Mouse (Mus musculus) neural tube, embryonic 11.5 days (tissue): ENCODE data around the gene Phf10. TPM values are rescaled to one million over a fixed set of nuclear protein-coding genes. Genes with fewer than 3 reads are reported as not detected.

Source experiments
- ATAC-seq: fragments of 200-750 bp; cut with Nextera tagmentation; 2 replicates; pipeline ENCODE4 v1.8.0; 2017; ENCODE audit warnings: moderate number of reproducible peaks, mild to moderate bottlenecking, moderate TSS enrichment, moderate library complexity; ENCODE audit not compliant: insufficient read depth, low FRiP score, low TSS enrichment
- DNase-seq: peaks from one replicate; pipeline ENCODE4 v3.0.0-alpha.2; 2015; ENCODE audit warnings: low spot score
- H3K27ac ChIP-seq: fragments of 300-500 bp; sonication (generic); 2 replicates; pipeline ENCODE4 v1.5.1; 2014; ENCODE audit warnings: low read depth, mild to moderate bottlenecking, low read length
- H3K27me3 ChIP-seq: fragments of 300-500 bp; sonication (generic); 2 replicates; pipeline ENCODE4 v1.6.1; 2014; ENCODE audit warnings: mild to moderate bottlenecking, low read length, mixed read lengths; ENCODE audit not compliant: control insufficient read depth, insufficient read depth
- H3K36me3 ChIP-seq: fragments of 300-500 bp; sonication (generic); 2 replicates; pipeline ENCODE4 v1.6.1; 2014; ENCODE audit warnings: mild to moderate bottlenecking, low read length, moderate library complexity, mixed read lengths; ENCODE audit not compliant: control insufficient read depth, insufficient read depth
- H3K4me1 ChIP-seq: fragments of 300-500 bp; sonication (generic); 2 replicates; pipeline ENCODE4 v1.6.1; 2014; ENCODE audit warnings: low read length, mixed read lengths; ENCODE audit not compliant: control insufficient read depth, insufficient read depth
- H3K4me2 ChIP-seq: fragments of 300-500 bp; sonication (generic); 2 replicates; pipeline ENCODE4 v1.6.1; 2014; ENCODE audit warnings: low read depth, mild to moderate bottlenecking, moderate library complexity
- H3K4me3 ChIP-seq: fragments of 300-500 bp; sonication (generic); 2 replicates; pipeline ENCODE4 v1.5.1; 2014; ENCODE audit warnings: low read depth, low read length
- H3K9ac ChIP-seq: fragments of 300-500 bp; sonication (generic); 2 replicates; pipeline ENCODE4 v1.6.1; 2014; ENCODE audit warnings: mild to moderate bottlenecking, low read length
- H3K9me3 ChIP-seq: fragments of 300-500 bp; sonication (generic); 2 replicates; pipeline ENCODE4 v1.6.1; 2016; ENCODE audit warnings: low read length; ENCODE audit not compliant: control insufficient read depth
- WGBS: fragments of 180-500 bp; shearing (Covaris S2); extraction: QIAGEN DNeasy Blood & Tissue Kit; methylation state at CpG from one replicate; pipeline ENCODE4 v1.1.7; 2014; 5-methylcytosine and 5-hydroxymethylcytosine counted together
- polyA plus RNA-seq: library from polyadenylated mRNA; unstranded; fragments of >200 nt; fragmentation: Nextera tagmentation; extraction: Ambion mirVana; gene quantifications from 2 replicates; pipeline ENCODE4 v1.2.1, GENCODE M21; 2014

Gene Phf10
- polyA plus RNA-seq, 1 experiment from 2014 or later: 37.0 TPM

DNA sequence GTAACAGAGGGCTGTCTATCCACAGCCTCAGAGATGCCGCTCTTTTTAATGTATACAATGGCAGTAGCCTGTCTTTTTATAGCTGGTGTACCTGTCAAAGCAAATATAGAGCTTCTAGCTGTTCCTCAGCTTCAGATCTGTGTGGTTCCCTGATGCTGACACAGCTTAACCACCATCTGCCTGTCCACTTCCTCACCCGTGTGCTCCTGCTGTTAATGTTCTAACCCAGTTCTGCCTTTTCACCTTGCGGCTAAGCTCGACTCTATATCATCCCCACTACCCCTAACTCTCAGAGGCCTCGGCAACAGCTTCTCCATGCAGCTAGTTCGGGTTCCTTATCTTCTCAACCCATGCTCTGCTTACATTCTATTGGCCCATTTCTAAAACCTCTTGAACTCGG, 30.4 kb downstream of the Phf10 start:
- DNase-seq (no peak), ATAC-seq (no peak)
- Histone ChIP-seq H3K36me3 (no peaks in the 10 kb centered on the region), H3K27ac (no peak overlapping the region), H3K4me2 (no peak overlapping the region), H3K9me3 (no peaks in the 10 kb centered on the region), H3K27me3 (no peaks in the 10 kb centered on the region), H3K4me3 (no peak overlapping the region), H3K9ac (no peak overlapping the region), H3K4me1 (no peaks in the 10 kb centered on the region)
- 86% methylated on average over 7 of the region's 7 CpGs for WGBS

DNA sequence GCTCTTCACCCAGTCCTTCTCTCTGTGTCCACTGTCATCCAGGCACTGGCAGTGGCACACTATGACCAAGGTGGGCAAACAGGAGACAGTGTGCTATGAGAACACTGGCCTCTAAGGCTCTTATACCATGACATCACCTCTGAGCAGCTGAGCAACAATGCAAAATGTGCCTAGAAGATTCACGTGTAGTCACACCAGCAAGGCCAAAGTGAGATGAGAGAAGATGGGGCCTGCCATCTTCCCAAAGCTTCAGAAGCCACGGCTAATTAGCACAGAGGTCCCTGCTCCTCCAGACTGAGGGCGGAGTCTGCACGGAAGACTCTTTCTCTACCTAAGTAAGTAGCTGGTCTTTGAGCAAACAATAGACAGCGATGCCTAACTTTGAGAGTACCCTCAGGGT, 32.4 kb downstream of the Phf10 start:
- WGBS: 72% methylated on average over 5 of the region's 5 CpGs
- Histone ChIP-seq H3K27me3 (no peaks in the 10 kb centered on the region), H3K36me3 (no peaks in the 10 kb centered on the region), H3K27ac (no peak overlapping the region), H3K4me1 (no peaks in the 10 kb centered on the region), H3K4me3 (no peak overlapping the region), H3K9ac (no peak overlapping the region), H3K9me3 (no peaks in the 10 kb centered on the region), H3K4me2 (no peak overlapping the region)
- no peak for DNase-seq
- ATAC-seq: no peak

DNA sequence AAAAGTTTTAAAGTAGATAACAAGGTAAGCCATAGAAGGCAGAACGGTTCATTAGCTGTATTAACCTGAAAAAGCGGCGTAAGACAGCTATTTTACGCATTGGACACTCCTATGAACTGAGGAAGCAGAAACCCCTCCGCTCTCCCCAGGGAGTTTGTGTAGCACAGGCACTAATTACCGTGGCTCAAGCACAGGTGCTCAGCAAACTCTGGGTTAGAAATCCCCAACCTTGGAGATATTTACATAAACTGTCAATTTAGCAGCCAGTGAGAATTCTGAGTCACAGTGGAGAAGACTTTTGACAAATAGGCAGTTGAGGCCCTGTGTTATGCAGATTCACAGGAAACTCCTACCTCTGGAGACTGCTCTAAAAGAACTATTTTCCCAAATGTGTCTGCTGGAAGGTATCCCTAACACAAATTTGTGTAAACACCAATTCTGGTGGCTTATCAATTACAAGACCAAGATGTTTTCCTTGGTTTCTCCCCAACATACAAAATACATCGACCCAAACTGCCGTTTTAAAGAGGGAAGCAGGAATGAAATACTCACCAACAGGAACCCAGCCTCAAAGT, 33.3 kb downstream of the Phf10 start:
- H3K9ac ChIP-seq: no peak overlapping the region
- H3K36me3 ChIP-seq: no peaks in the 10 kb centered on the region
- H3K4me2 ChIP-seq: no peak overlapping the region
- no peaks in the 10 kb centered on the region for H3K27me3 ChIP-seq
- no peak overlapping the region for H3K4me3 ChIP-seq
- H3K4me1 ChIP-seq: no peaks in the 10 kb centered on the region
- H3K27ac ChIP-seq: no peak overlapping the region
- WGBS: 85% methylated on average over 8 of the region's 8 CpGs
- DNase-seq (no peak), ATAC-seq (no peak)
- no peaks in the 10 kb centered on the region for H3K9me3 ChIP-seq

DNA sequence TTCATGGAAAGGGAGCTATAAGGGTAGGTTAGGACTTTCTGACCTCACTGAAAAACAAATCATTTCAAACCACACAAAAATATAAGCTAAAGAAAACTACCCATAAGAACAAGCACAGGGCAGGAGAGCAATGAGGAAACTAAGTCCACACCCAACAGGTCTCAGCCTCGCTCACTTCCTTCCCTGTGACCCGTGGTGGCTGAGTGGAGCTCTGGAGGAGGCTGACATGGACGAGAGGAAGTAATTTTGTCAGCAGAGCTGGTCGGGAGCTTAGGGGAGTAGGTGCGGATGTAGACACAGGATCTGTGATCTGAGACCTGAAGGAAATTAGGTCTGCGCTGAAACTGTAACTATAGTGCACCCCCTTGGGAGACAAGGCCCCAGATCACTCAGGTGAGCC, 39.5 kb downstream of the Phf10 start:
- Histone ChIP-seq H3K9me3 (no peaks in the 10 kb centered on the region), H3K9ac (no peak overlapping the region), H3K27ac (no peak overlapping the region), H3K27me3 (no peaks in the 10 kb centered on the region), H3K4me2 (no peak overlapping the region), H3K4me1 (no peaks in the 10 kb centered on the region), H3K4me3 (no peak overlapping the region), H3K36me3 (no peaks in the 10 kb centered on the region)
- DNase-seq: no peak
- WGBS: 74% methylated on average over 6 of the region's 6 CpGs
- no peak for ATAC-seq

DNA sequence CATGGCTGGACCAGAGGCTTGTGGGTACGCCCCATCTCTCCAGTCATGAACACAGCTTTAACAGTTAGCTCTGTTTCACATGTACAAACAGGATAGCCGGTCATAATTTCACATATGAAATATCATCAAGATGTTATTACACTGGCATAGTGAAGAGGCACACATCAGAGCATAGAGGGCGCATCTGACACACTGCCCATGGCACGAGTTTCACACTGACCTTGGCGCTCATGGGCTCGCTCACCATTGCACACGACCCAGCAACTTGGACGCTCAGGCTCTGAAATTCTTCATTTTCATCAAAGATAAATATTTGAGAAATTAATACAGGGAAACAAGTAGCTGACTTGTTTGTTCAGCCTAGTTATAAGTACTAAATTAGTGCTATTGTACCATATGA, 43.2 kb downstream of the Phf10 start:
- H3K36me3 ChIP-seq: no peaks in the 10 kb centered on the region
- DNase-seq: no peak
- H3K4me1 ChIP-seq: no peaks in the 10 kb centered on the region
- H3K4me2 ChIP-seq: no peak overlapping the region
- H3K9me3 ChIP-seq: no peaks in the 10 kb centered on the region
- ATAC-seq: no peak
- no peak overlapping the region for H3K9ac ChIP-seq
- H3K27ac ChIP-seq: no peak overlapping the region
- H3K27me3 ChIP-seq: no peaks in the 10 kb centered on the region
- 88% methylated on average over 8 of the region's 8 CpGs for WGBS
- no peak overlapping the region for H3K4me3 ChIP-seq

DNA sequence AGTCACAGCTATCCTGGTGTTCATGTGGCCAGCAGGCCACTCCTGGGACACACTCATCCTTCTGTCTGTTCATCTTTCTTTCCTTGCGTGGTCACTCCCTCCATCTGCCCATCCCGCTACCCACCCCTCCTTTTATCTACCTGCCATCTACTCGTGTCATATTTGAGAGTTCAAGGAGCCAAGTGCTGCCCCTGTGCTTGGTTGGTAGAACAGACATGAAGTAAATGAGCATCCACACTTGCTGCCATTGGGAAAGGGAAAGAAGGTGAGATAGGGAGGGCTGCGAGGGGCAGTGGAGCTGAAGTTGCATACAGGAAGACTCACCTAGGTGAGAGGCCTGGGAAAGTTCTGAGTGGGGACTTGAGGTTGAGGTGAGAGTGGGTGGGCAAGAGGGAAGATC, 46.7 kb downstream of the Phf10 start:
- Histone ChIP-seq H3K27ac (no peak overlapping the region), H3K27me3 (no peaks in the 10 kb centered on the region), H3K36me3 (no peaks in the 10 kb centered on the region), H3K9me3 (no peaks in the 10 kb centered on the region), H3K4me3 (no peak overlapping the region), H3K4me2 (no peak overlapping the region), H3K9ac (no peak overlapping the region), H3K4me1 (no peaks in the 10 kb centered on the region)
- DNase-seq (no peak), ATAC-seq (no peak)
- 88% methylated on average over 4 of the region's 4 CpGs for WGBS

DNA sequence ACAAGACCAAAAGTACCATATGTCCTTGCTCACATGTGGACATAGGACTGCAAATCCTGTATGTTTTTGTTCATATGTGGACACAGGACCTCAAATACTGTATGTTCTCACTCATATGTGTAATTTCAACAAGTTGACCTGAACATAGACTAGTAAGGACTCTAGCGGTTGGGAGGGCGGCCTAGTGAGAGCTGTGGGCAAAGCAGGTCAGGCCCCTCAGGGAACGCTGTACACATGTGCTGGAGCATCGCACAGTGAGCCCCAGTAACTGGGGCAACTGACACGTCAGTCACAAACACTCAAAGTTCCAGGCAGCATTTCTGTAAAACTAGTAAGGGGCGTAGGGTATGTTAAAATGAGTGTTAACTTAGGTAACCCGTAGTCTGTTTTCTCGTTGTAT, 48.1 kb downstream of the Phf10 start:
- 89% methylated on average over 8 of the region's 8 CpGs for WGBS
- no peak overlapping the region for H3K4me3 ChIP-seq
- H3K27me3 ChIP-seq: no peaks in the 10 kb centered on the region
- ATAC-seq: no peak
- H3K9me3 ChIP-seq: no peaks in the 10 kb centered on the region
- no peak overlapping the region for H3K4me2 ChIP-seq
- DNase-seq: no peak
- no peaks in the 10 kb centered on the region for H3K4me1 ChIP-seq
- no peaks in the 10 kb centered on the region for H3K36me3 ChIP-seq
- no peak overlapping the region for H3K27ac ChIP-seq
- no peak overlapping the region for H3K9ac ChIP-seq

DNA sequence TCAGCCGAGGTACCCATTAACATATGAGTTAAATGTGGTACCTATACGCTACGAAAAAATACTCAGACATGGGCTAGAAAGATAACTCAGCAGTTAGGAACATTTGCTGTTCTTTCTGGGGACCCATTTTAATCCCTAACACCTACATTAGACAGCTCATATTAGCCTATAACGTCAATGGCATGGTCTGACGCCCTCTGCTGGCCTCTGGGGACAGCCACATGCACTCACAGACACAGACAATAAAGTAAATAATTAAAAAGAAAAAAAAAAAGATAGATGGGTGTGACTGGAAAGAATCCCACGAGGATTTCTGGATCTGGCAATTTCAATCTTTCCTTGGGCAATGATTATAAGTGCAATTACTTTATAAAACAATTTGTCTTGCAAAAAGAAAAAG, 48.7 kb downstream of the Phf10 start:
- Histone ChIP-seq H3K27me3 (no peaks in the 10 kb centered on the region), H3K4me3 (no peak overlapping the region), H3K36me3 (no peaks in the 10 kb centered on the region), H3K9ac (no peak overlapping the region), H3K9me3 (no peaks in the 10 kb centered on the region), H3K27ac (no peak overlapping the region), H3K4me1 (no peaks in the 10 kb centered on the region), H3K4me2 (no peak overlapping the region)
- DNase-seq (no peak), ATAC-seq (no peak)
- 50% methylated on average over 6 of the region's 6 CpGs for WGBS

DNA sequence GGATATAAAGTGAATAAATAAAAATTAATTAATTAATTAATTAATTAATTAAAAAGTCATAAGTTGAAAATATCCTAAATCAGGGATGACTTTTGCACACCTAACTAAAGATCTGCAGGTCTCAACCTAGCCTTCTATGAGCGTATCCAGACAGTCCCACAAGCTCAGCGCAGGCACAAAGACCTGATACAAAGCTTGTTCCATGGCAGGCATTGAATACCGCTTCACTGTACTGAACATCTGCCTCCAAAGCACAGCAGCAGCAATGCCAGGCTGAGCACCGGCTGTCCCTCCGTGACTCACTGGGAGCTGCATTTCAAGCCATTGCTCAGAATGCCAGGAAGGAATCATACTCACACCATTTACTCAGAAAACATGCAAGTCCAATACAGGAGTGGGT, 50.3 kb downstream of the Phf10 start:
- H3K27me3 ChIP-seq: no peaks in the 10 kb centered on the region
- no peaks in the 10 kb centered on the region for H3K4me1 ChIP-seq
- H3K36me3 ChIP-seq: no peaks in the 10 kb centered on the region
- no peaks in the 10 kb centered on the region for H3K9me3 ChIP-seq
- 92% methylated on average over 5 of the region's 5 CpGs for WGBS
- no peak overlapping the region for H3K4me2 ChIP-seq
- no peak overlapping the region for H3K27ac ChIP-seq
- DNase-seq (no peak), ATAC-seq (no peak)
- no peak overlapping the region for H3K4me3 ChIP-seq
- H3K9ac ChIP-seq: no peak overlapping the region
